Mouse (Mus musculus) cerebellum, adult 2 months (tissue): ENCODE measurements around the gene Cdk17.

Experiments used
- CTCF ChIP-seq: fragments of 200-500 bp; IDR thresholded peaks from 2 replicates; pipeline ENCODE4 v1.5.1; 2011; ENCODE audit warnings: low read depth, mild to moderate bottlenecking, control low read depth, low read length, moderate library complexity, borderline replicate concordance; ENCODE audit not compliant: insufficient read depth
- POLR2A ChIP-seq: fragments of 200-500 bp; IDR thresholded peaks from 2 replicates; pipeline ENCODE4 v1.6.1; 2011; ENCODE audit warnings: low read length, control low read depth, borderline replicate concordance; ENCODE audit not compliant: insufficient read depth

DNA sequence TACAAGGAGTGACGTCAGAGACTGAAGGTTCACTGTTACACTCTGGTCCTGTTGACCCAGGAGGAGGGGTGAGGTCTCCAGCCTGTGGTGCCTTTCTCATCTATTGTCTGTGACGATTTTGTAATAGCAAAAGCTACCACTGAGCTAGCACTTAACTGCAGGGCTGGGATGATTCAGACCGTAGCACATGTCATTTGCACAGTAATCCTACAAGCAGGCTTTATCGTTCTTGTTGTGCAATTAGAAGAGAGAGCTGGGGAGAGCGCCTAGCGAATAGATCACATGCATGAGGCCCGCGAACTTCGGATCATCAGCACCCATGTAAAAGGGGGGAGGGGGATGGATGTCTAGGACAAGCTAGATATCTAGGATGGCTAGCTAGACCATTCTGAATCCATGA, 105.2 kb downstream of the Cdk17 start:
- TF ChIP-seq POLR2A (no peak), CTCF (no peak)
